Mouse (Mus musculus): ENCODE results near the gene Gm17409.

Gene Gm17409

GRCm38 (mm10) chr2:58485152-58485551 is 15.2 kb downstream of the Gm17409 start:
- peak; percentile 84 for DNase-seq

DNA sequence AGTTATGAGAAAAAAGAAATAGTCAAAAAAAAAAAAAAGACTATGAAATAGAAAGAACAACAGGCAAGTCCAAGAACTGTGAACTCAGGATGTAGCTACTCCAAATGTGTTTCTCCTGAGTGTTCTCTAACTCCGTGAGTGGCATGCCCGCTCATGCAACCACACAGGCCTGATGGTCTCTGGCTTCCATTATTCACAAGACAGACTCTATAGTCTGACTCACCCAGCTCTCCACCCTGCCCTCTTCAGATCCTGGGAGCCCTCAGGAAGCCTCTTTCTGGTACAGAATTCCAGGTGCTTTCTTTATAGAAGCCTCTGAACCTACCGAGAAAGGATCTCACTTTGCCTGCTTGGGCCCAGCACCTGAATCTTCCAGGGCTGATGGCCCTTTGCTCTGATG is 15.8 kb downstream of the Gm17409 start:
- no peak for DNase-seq

- peak; percentile 59 for DNase-seq
These were observed 16.7 kb downstream of the Gm17409 start for GRCm38 (mm10) chr2:58486441-58487278.

DNA sequence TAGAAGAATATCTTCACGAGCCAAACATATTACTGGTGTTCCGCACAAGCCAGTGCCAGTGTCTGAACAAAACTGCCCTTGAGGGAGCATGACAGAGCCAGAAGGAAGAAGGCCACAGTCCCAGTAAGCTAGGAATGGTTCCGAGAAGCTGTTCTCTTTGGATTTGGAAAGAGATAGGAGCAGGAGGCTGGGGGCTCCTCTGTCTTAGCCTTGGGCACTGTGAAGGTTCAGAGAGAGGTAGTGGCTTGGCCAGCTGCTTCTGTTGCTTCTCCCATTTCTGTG is 17.3 kb downstream of the Gm17409 start:
- no peak for DNase-seq

- DNase-seq: no peak
These were observed 18.5 kb downstream of the Gm17409 start for GRCm38 (mm10) chr2:58488404-58488803.

GRCm38 (mm10) chr2:58489275-58489674 is 19.4 kb downstream of the Gm17409 start:
- DNase-seq: peak; percentile 72

GRCm38 (mm10) chr2:58493685-58494635 is 24.0 kb downstream of the Gm17409 start:
- DNase-seq: no peak

DNA sequence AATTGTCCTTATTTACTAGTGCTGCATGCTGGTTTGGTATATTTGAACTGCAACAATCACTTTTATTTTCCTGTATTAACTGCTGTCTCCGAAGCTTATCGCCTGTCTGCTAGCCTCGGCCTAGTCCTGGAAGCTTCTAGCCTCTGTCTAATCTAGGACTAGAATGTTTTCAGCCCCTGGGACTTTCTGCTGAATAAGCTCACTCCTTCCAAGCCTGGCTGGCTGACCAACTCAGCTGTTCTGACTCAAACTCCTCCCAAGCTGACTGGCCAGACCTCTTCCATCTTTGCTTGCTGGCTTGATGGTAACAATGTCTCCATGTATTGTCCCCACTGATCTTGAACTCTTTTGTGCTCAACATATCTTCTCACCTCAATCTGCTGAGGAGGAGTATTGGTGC is 25.4 kb downstream of the Gm17409 start:
- DNase-seq: no peak

- DNase-seq: no peak
These were observed 26.9 kb downstream of the Gm17409 start for GRCm38 (mm10) chr2:58496647-58497410.

DNA sequence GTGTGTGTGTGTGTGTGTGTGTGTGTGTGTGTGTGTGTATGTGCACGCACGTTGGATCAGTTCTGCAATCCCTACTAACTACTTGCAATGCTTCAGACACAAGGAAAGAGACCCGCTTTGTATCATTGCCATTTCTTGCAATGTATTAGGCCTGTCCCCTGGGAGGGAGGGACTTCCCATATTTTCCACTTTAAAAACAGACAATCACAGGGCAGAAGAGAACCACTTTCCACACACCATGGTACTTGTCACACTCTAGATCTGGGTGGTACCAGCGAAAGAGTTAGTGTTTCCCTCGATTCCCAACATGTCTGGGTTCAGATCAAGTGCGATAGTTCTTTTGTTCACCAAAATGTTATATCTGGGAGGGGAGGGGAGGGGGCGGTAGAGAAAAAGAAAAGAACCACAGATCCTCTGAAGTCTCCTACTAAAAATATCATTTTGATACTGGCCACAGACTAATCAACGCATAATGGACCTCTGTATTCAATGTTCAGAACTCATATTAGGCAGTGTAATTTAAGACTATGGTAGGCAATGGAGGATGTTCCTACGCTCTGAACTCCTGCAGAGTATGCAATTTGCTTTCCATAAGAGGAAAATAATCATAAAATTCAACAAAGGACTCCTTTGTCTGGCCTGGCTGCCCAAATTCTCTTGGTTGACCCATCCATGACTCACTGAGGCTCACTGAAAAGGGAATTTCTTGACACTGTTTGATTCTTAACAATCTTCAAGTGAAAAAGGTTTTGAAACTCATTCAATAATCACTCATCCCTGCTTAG is 35.6 kb downstream of the Gm17409 start:
- no peak for DNase-seq

DNA sequence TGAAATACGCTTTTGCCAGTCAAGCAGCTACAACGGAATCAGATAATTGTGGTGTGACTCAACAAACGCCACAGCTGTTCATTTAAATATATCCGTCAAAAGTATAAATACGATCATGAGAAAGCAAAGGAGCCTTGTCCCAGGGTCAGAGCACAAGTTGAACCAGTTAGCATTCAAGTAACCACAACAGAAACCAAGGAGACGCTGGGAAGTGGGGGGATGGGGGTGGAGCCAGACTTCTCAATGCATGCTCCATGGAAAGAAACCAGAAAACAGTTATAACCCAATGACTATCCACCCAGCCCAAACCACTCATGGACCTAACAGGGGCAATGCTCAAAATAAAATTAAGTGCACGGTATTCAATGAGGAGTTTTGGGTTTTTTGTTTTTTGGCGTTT is 40.3 kb downstream of the Gm17409 start:
- DNase-seq: peak; percentile 35

GRCm38 (mm10) chr2:58513212-58513611 is 43.3 kb downstream of the Gm17409 start:
- no peak for DNase-seq

- DNase-seq: no peak
These were observed 44.6 kb downstream of the Gm17409 start for GRCm38 (mm10) chr2:58514489-58514888.

DNA sequence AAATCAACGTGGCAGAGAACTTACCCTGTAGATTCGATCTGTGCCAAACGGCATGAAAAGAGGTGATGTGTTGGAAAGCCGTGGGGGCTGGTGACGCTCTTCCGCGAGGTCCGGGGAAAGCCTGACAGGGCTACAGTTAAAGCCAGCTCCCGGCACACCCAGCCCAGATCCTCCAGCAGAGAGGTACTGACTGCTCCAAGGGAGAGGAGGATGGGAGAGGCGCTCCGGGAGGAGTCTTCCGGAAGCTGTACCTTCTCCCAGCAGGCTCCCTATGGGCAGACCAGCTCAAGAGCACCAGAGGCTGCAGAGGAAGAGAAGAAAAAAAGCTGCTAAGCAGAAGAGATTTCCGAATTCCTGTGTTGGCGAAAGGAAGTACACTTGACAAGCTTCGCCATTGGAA is 46.1 kb downstream of the Gm17409 start:
- DNase-seq: no peak

GRCm38 (mm10) chr2:58516920-58517319 is 47.0 kb downstream of the Gm17409 start:
- DNase-seq: no peak

- no peak for DNase-seq
These were observed 48.6 kb downstream of the Gm17409 start for GRCm38 (mm10) chr2:58518517-58518916.

Measured in lung, postnatal 36 days (tissue).